Mouse (Mus musculus) neural tube, embryonic 12.5 days (tissue): ENCODE measurements at regions not wholly inside any gene's neighbourhood (a gene's known extent, or its start where the extent isn't known, plus 50 kb on each side); places are given as distances from the start of the nearest gene placed in this dataset.

Experiments used
- ATAC-seq: fragments of 200-750 bp; cut with Nextera tagmentation; 2 replicates; pipeline ENCODE4 v1.8.0; 2017; ENCODE audit warnings: low read depth, mild to moderate bottlenecking, moderate TSS enrichment, moderate library complexity; ENCODE audit not compliant: low FRiP score
- H3K27ac ChIP-seq: fragments of 300-500 bp; sonication (generic); 2 replicates; pipeline ENCODE4 v1.5.1; 2016
- H3K27me3 ChIP-seq: fragments of 300-500 bp; sonication (generic); replicated peaks from 2 replicates; pipeline ENCODE4 v1.6.1; 2016; ENCODE audit warnings: mild to moderate bottlenecking
- H3K36me3 ChIP-seq: fragments of 300-500 bp; sonication (generic); 2 replicates; pipeline ENCODE4 v1.6.1; 2016; ENCODE audit warnings: mild to moderate bottlenecking
- H3K4me1 ChIP-seq: fragments of 300-500 bp; sonication (generic); 2 replicates; pipeline ENCODE4 v1.6.1; 2016
- H3K4me2 ChIP-seq: fragments of 300-500 bp; sonication (generic); replicated peaks from 2 replicates; pipeline ENCODE4 v1.6.1; 2016; ENCODE audit warnings: mild to moderate bottlenecking
- H3K4me3 ChIP-seq: fragments of 300-500 bp; sonication (generic); 2 replicates; pipeline ENCODE4 v1.5.1; 2016
- H3K9ac ChIP-seq: fragments of 300-500 bp; sonication (generic); 2 replicates; pipeline ENCODE4 v1.6.1; 2016; ENCODE audit warnings: mild to moderate bottlenecking
- H3K9me3 ChIP-seq: fragments of 300-500 bp; sonication (generic); 2 replicates; pipeline ENCODE4 v1.6.1; 2016; ENCODE audit warnings: mild to moderate bottlenecking
- WGBS: fragments of 180-500 bp; shearing (Covaris S2); methylation state at CpG from one replicate; pipeline ENCODE4 v1.1.7; 2016; 5-methylcytosine and 5-hydroxymethylcytosine counted together

GRCm38 (mm10) chr1:182690323-182690722 is 58.7 kb downstream of the Ccdc185 start:
- Histone ChIP-seq H3K9me3 (no peaks in the 10 kb centered on the region), H3K27ac (no peak overlapping the region), H3K4me1 (no peaks in the 10 kb centered on the region), H3K4me3 (no peak overlapping the region), H3K9ac (no peak overlapping the region), H3K27me3 (no peaks in the 10 kb centered on the region), H3K4me2 (no peak overlapping the region), H3K36me3 (no peaks in the 10 kb centered on the region)
- ATAC-seq: no peak
- 82% methylated on average over 4 of the region's 4 CpGs for WGBS

DNA sequence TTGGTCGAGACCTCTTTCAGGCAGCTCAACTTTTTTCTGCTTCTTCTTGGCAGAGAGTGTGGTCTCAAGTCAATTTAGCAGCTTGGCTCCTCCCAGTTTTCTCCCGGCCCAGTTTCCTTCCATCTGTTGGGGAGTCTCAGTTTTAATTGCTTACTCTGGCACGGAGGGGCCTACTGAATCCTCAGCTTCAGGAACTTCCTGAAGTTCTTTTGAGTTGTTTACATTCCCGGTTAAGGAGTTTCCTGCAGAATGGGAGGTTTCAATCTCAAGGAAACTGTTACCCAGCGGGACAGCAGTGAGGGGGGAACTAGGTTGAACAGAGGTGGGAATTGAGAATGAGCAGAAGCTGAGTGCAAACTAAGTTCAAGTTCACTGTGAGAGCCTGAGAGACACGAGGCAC is 59.2 kb downstream of the Ccdc185 start:
- 78% methylated on average over 6 of the region's 6 CpGs for WGBS
- Histone ChIP-seq H3K36me3 (no peaks in the 10 kb centered on the region), H3K9me3 (no peaks in the 10 kb centered on the region), H3K4me1 (no peaks in the 10 kb centered on the region), H3K27me3 (no peaks in the 10 kb centered on the region), H3K4me3 (no peak overlapping the region), H3K27ac (no peak overlapping the region), H3K4me2 (no peak overlapping the region), H3K9ac (no peak overlapping the region)
- no peak for ATAC-seq

GRCm38 (mm10) chr1:182687146-182687545 is 61.8 kb downstream of the Ccdc185 start:
- no peak overlapping the region for H3K4me3 ChIP-seq
- no peaks in the 10 kb centered on the region; the same call in 1 of the 2 replicates for H3K4me1 ChIP-seq
- no peaks in the 10 kb centered on the region for H3K27me3 ChIP-seq
- H3K9me3 ChIP-seq: no peaks in the 10 kb centered on the region
- no peak overlapping the region for H3K9ac ChIP-seq
- WGBS: 69% methylated on average over 5 of the region's 5 CpGs
- ATAC-seq: no peak
- no peaks in the 10 kb centered on the region for H3K36me3 ChIP-seq
- H3K4me2 ChIP-seq: no peak overlapping the region
- H3K27ac ChIP-seq: no peak overlapping the region

- no peaks in the 10 kb centered on the region for H3K36me3 ChIP-seq
- 34% methylated on average over 5 of the region's 5 CpGs for WGBS
- H3K9ac ChIP-seq: no peak overlapping the region
- no peaks in the 10 kb centered on the region; the same call in 1 of the 2 replicates for H3K4me1 ChIP-seq
- no peak for ATAC-seq
- H3K9me3 ChIP-seq: no peaks in the 10 kb centered on the region
- H3K27me3 ChIP-seq: no peaks in the 10 kb centered on the region
- H3K4me2 ChIP-seq: no peak overlapping the region
- H3K4me3 ChIP-seq: no peak overlapping the region
- no peak overlapping the region for H3K27ac ChIP-seq
These were observed 62.7 kb downstream of the Ccdc185 start for GRCm38 (mm10) chr1:182686231-182686630.

DNA sequence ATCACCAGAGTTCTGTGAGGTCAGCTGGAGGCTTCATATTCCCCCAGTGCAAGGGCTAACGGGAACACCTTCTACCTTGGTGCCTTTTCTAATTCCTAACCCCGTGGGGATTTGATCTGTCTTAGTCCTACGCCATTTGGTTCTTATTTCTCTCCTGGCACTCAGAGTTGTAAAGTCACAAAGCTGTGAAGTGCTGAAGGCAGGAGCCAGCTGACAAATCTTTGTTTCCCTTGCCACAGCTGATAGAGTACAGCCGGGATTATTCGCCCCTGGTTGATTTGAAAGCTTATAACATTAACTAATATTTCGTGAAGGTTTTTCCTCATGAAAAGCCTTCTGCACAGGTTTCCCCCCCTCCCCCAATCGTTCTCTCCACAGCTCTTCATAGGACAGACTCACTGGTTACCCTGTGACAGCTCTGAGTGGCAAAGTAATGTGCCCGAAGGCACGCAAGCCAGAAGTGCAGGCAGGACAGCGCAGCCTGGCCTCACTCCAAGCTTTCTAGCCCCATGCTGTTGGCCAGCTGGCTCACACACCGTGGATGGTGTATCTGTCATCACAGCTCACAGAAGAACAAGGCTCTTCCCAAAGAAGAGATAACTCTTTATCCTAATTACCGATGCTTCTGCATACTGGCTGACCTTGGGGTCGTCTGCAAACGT is 66.3 kb downstream of the Ccdc185 start:
- no peaks in the 10 kb centered on the region for H3K36me3 ChIP-seq
- 0 out of 2 replicates have a peak, but pooled peaks have one; percentile 29 for ATAC-seq

More for the DNA sequence above, 66.3 kb downstream of the Ccdc185 start:
- Histone ChIP-seq H3K27ac (no peak overlapping the region), H3K4me1 (no peaks in the 10 kb centered on the region; the same call in 1 of the 2 replicates), H3K9ac (no peak overlapping the region), H3K4me2 (no peak overlapping the region), H3K27me3 (no peaks in the 10 kb centered on the region), H3K9me3 (no peaks in the 10 kb centered on the region), H3K4me3 (no peak overlapping the region)
- WGBS: 58% methylated on average over 14 of the region's 14 CpGs
